Mouse (Mus musculus) midbrain, embryonic 13.5 days (tissue): ENCODE results near the gene Bcl11a. TPM values are rescaled to one million over a fixed set of nuclear protein-coding genes. Genes with fewer than 3 reads are reported as not detected.

ENCODE experiments used
- ATAC-seq: fragments of 200-750 bp; cut with Nextera tagmentation; 2 replicates; pipeline ENCODE4 v1.8.0; 2017; ENCODE audit warnings: mild to moderate bottlenecking, moderate TSS enrichment, moderate library complexity
- H3K27ac ChIP-seq: fragments of 300-500 bp; sonication (generic); 2 replicates; pipeline ENCODE4 v1.5.1; 2015; ENCODE audit warnings: inconsistent platforms, mild to moderate bottlenecking, moderate library complexity
- H3K27me3 ChIP-seq: fragments of 300-500 bp; sonication (generic); 2 replicates; pipeline ENCODE4 v1.6.1; 2015; ENCODE audit warnings: mild to moderate bottlenecking, inconsistent platforms
- H3K36me3 ChIP-seq: fragments of 300-500 bp; sonication (generic); 2 replicates; pipeline ENCODE4 v1.6.1; 2015; ENCODE audit warnings: mild to moderate bottlenecking, inconsistent platforms
- H3K4me1 ChIP-seq: fragments of 300-500 bp; sonication (generic); replicated peaks from 2 replicates; pipeline ENCODE4 v1.6.1; 2015; ENCODE audit warnings: inconsistent platforms
- H3K4me2 ChIP-seq: fragments of 300-500 bp; sonication (generic); replicated peaks from 2 replicates; pipeline ENCODE4 v1.6.1; 2015; ENCODE audit warnings: moderate library complexity, mild to moderate bottlenecking, inconsistent platforms
- H3K4me3 ChIP-seq: fragments of 300-500 bp; sonication (generic); replicated peaks from 2 replicates; pipeline ENCODE4 v1.5.1; 2015; ENCODE audit warnings: mild to moderate bottlenecking, inconsistent platforms
- H3K9ac ChIP-seq: fragments of 300-500 bp; sonication (generic); replicated peaks from 2 replicates; pipeline ENCODE4 v1.6.1; 2015; ENCODE audit warnings: mild to moderate bottlenecking, inconsistent platforms
- H3K9me3 ChIP-seq: fragments of 300-500 bp; sonication (generic); 2 replicates; pipeline ENCODE4 v1.6.1; 2016; ENCODE audit warnings: mild to moderate bottlenecking, inconsistent platforms
- WGBS: fragments of 180-500 bp; shearing (Covaris S2); methylation state at CpG from one replicate; pipeline ENCODE4 v1.1.7; 2015; 5-methylcytosine and 5-hydroxymethylcytosine counted together
- polyA plus RNA-seq: library from polyadenylated mRNA; unstranded; fragments of >200 nt; fragmentation: Nextera tagmentation; extraction: Ambion mirVana; gene quantifications from 2 replicates; pipeline ENCODE4 v1.2.1, GENCODE M21; 2015

Bcl11a gene
- polyA plus RNA-seq, 1 experiment from 2014 or later, result 102 TPM

DNA sequence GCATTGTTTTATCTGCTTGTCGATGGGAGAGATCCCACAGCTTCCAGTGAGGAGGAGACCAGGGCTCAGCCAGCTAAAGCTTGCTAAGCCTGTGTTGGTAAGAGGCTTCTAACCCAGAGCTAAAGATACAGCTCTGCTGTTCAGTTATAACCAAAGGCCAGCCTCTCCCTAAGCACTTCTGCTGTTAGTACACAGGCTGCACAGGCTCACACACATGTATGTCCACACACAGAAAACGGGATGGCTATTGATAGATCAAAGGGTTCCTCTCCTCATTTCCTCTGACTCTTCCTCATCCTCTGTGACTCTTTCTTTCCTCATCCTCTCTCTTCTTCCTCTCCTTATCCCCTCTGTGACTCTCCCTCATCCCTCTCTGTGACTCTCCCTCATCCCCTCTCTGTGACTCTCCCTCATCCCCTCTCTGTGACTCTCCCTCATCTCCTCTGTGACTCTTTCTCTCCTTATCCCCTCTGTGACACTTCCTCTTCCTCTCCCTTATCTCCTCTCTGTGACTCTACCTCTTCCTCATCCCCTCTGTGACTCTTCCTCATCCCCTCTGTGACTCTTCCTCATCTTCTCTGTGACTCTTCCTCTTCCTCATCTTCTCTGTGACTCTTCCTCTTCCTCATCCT, 96.4 kb downstream of the Bcl11a start:
- Histone ChIP-seq H3K9ac (no peak overlapping the region), H3K36me3 (peaks cover 9% of the 10 kb centered on the region), H3K27me3 (no peaks in the 10 kb centered on the region), H3K4me1 (no peaks in the 10 kb centered on the region; the same call in none of the 2 replicates), H3K4me2 (no peak overlapping the region), H3K27ac (no peak overlapping the region), H3K4me3 (no peak overlapping the region), H3K9me3 (no peaks in the 10 kb centered on the region)
- ATAC-seq, result no peak
- 83% methylated on average over 2 of the region's 2 CpGs for WGBS

DNA sequence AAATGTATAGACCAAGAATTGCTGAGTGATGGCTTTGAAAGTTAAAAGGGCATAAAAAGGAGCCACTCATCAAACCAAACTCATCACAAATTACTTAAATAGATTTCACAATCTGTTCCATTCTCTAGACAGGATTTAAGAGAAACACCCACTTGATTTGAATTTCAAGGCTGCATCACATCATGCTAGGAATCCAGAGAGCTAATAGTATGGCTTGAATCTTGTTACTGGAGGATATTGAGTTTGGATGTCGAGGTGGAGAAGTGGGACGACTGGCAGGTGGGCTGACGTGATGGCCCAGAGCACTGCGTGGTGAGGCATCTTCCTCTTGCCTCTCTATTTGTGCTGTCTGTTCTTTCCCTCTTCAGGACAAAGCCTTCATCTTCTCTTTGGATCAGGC, 99.6 kb downstream of the Bcl11a start:
- Histone ChIP-seq H3K27me3 (no peaks in the 10 kb centered on the region), H3K36me3 (peaks cover 7% of the 10 kb centered on the region), H3K4me1 (no peaks in the 10 kb centered on the region; the same call in 1 of the 2 replicates), H3K4me2 (no peak overlapping the region), H3K27ac (no peak overlapping the region), H3K9me3 (no peaks in the 10 kb centered on the region), H3K9ac (no peak overlapping the region), H3K4me3 (no peak overlapping the region)
- WGBS, result 94% methylated on average over 4 of the region's 4 CpGs
- ATAC-seq, result no peak

DNA sequence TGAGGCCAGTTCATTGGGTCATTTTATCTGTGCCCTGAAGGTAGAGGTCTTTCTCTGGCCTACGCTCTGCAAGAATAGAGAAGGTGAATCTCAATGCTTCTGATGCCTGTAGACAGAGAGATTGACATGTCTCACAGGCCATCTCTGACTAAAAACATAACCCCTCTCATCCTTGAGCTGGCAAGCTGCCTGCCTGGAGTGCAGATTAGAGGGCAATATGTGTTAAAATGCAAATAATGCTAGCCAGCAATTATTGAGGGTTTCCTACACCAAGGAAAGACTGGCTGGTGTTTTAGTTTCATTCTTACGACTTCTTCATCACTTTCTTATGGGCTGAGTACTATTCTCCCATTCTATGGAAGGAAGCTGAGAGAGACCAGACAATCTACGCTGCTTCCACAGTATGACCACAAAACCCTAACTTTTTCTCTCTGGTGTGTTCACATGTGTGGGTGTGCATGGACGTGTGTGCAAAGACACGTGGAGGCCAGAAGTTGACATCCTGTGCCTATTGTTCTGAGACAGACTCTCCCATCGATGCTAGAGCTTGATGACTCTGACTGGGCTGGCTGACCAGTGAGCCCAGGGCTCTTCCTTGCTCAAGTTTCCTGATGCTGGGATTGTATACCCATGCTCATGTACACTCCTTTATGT, 101.1 kb downstream of the Bcl11a start:
- H3K4me2 ChIP-seq, result no peak overlapping the region

DNA sequence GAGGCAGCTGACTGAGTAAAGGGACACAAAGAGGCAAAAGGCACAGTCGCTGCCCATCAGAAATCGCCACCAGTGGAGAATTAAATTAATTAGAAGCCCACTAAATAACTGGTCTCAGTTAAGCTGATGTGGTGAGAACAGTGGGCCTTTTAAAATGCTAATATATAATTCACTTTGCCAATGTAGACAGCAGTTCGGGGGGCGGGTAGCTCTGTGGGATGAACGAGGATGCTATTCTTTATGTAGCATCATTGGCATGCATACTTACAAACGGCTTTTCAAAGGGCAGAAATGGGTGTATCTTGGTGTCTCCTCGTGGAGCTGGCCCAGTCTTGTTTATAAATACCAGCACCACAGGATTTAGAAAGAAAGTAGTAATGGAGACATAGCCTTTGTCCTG, 102.2 kb downstream of the Bcl11a start:
- no peaks in the 10 kb centered on the region for H3K9me3 ChIP-seq
- no peak overlapping the region for H3K9ac ChIP-seq
- 30% methylated on average over 7 of the region's 7 CpGs for WGBS
- no peak for ATAC-seq
- no peak overlapping the region for H3K27ac ChIP-seq
- no peaks in the 10 kb centered on the region; the same call in 1 of the 2 replicates for H3K4me1 ChIP-seq
- H3K27me3 ChIP-seq, result no peaks in the 10 kb centered on the region
- H3K36me3 ChIP-seq, result no peaks in the 10 kb centered on the region
- no peak overlapping the region for H3K4me2 ChIP-seq
- H3K4me3 ChIP-seq, result no peak overlapping the region

More for the DNA sequence above, 101.1 kb downstream of the Bcl11a start:
- Histone ChIP-seq H3K4me1 (no peaks in the 10 kb centered on the region; the same call in 1 of the 2 replicates), H3K4me3 (no peak overlapping the region), H3K9me3 (no peaks in the 10 kb centered on the region), H3K36me3 (no peaks in the 10 kb centered on the region), H3K27ac (no peak overlapping the region), H3K9ac (no peak overlapping the region), H3K27me3 (no peaks in the 10 kb centered on the region)
- 91% methylated on average over 6 of the region's 6 CpGs for WGBS
- no peak for ATAC-seq

DNA sequence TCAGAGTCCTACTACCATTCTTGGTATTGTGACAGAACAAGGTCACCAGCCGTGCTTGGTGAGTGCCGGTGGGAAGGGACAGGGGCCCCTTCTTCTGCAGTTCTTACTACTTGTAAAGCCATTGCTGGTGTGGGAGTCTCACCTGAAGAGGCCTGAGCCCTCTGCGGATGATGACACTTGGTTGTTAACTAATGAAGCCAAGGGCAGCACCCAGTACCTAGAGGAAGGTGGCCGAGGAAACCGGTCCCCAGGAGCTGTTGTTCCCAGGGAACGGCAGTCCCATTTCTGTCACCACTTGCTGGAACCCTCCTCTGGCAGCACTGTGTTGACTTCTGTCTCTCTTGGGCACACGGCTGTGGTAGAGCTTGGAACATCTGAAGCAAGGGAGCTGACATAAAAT, 105.6 kb downstream of the Bcl11a start:
- Histone ChIP-seq H3K4me3 (no peak overlapping the region), H3K27me3 (no peaks in the 10 kb centered on the region), H3K36me3 (no peaks in the 10 kb centered on the region), H3K4me2 (no peak overlapping the region), H3K9me3 (no peaks in the 10 kb centered on the region), H3K4me1 (no peaks in the 10 kb centered on the region; the same call in 1 of the 2 replicates), H3K9ac (no peak overlapping the region), H3K27ac (no peak overlapping the region)
- 93% methylated on average over 7 of the region's 7 CpGs for WGBS
- no peak for ATAC-seq

DNA sequence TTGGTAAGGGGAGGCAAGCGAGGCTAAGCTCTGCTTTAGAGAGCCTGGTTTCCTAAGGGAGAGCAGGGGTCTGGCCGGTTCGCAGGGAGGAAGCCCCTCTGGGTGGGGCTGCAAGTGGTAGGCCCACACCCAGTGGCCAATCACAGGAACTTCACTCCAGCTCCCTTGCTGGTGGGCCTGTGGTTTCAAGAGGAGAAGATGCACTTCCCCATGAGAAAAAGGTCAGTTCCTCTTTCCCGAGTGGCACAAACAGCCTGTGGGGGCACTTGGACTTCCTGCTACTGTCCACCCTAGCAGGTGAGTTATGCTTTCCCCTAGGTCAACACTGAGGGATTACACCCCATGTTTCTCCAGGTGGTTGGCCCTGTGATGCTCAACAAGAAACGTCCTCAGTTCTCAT, 107.1 kb downstream of the Bcl11a start:
- Histone ChIP-seq H3K27ac (no peak overlapping the region), H3K27me3 (no peaks in the 10 kb centered on the region), H3K9ac (no peak overlapping the region), H3K4me2 (no peak overlapping the region), H3K4me3 (no peak overlapping the region), H3K4me1 (no peaks in the 10 kb centered on the region; the same call in 1 of the 2 replicates), H3K9me3 (no peaks in the 10 kb centered on the region), H3K36me3 (no peaks in the 10 kb centered on the region)
- ATAC-seq, result no peak
- 78% methylated on average over 5 of the region's 5 CpGs for WGBS

DNA sequence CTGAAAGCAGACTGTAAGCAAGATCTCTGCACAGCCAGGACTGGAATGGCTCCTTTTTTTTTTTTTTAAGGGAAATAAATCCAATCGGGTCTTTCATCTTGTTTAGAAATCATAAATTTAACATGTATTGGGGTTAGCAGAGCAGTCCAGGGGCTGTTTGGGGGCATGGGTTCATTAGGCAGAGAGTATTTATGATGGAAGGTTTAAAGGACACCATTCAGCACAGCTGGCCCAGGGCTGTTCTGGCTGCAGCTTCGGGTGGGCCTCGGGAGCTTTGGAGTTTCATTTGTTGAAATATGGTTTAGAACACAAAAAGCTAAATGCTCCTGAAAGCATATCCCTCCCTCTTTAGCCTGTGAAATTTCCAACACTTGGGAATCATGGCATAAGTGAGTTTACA, 112.6 kb downstream of the Bcl11a start:
- H3K4me1 ChIP-seq, result peaks cover 6% of the 10 kb centered on the region
- no peak for ATAC-seq
- H3K4me2 ChIP-seq, result no peak overlapping the region
- no peaks in the 10 kb centered on the region for H3K27me3 ChIP-seq
- no peak overlapping the region for H3K27ac ChIP-seq
- no peaks in the 10 kb centered on the region for H3K36me3 ChIP-seq
- H3K4me3 ChIP-seq, result no peak overlapping the region
- H3K9me3 ChIP-seq, result no peaks in the 10 kb centered on the region
- no peak overlapping the region for H3K9ac ChIP-seq
- 78% methylated on average over 3 of the region's 3 CpGs for whole genome bisulfite sequencing

DNA sequence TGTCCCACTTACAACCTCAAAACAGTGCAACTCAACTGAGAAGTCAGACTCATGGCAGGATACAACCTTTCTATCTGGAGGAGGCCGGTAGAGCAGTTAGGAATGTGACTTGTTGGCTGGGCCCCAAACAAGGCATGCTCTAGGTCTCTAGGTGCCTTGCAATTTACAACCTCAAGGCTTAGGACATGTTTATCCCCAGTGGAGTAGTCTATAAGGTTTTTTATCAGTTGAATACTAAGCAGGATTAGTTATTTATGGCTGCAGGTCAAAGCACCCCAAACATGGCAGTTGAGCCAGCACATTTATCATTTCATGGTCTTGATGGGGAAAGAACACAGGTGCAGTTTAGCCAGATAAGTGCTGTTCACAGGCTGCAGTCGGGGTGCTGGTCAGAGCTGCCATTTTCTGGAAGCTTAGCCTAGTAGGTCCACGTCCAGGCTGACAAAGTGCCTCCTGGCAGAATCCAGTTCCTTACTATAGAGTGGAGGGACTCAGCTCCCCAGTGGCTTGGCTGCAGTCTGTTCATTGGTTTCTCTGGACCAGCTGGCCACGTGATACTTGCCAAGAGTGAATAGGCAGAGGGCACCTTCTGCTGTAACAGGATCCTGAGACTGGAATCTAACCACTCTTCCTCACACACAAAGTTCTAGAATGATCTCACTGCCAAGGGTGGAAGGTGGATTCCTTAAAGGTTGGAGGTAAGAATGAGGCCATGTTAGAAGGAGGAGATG, 118.8 kb downstream of the Bcl11a start:
- Histone ChIP-seq H3K27ac (no peak overlapping the region), H3K27me3 (no peaks in the 10 kb centered on the region), H3K4me3 (no peak overlapping the region), H3K9me3 (no peaks in the 10 kb centered on the region), H3K4me1 (peaks cover 13% of the 10 kb centered on the region), H3K36me3 (no peaks in the 10 kb centered on the region), H3K4me2 (no peak overlapping the region), H3K9ac (no peak overlapping the region)
- peak; percentile 20; the same call in 1 of the 2 replicates for ATAC-seq
- 70% methylated on average over 4 of the region's 4 CpGs for WGBS

DNA sequence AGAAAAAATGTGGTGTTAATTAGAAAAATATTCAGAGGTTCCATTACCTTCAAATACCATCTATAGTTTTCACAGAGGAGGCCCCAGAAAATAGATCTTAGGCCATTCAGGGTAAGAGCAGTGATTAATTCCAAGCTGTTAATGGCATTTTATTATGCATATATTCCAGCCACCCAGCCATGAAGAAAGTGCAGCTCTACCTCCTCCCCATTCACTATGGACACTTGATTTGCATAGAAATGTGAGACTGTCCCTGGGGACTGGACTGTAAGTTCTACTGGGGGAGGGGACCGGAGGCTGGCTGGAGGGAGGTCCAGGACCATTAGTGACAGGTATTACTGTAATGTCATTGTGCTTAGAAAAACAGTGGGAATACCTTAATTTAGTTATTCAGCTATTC, 119.6 kb downstream of the Bcl11a start:
- no peak overlapping the region for H3K4me3 ChIP-seq
- peaks cover 17% of the 10 kb centered on the region for H3K4me1 ChIP-seq
- ATAC-seq, result 0 out of 2 replicates have a peak, but pooled peaks have one; percentile 34
- H3K27ac ChIP-seq, result no peak overlapping the region
- H3K27me3 ChIP-seq, result no peaks in the 10 kb centered on the region
- 50% methylated on average over 1 of the region's 1 CpGs for WGBS
- no peak overlapping the region for H3K4me2 ChIP-seq
- no peaks in the 10 kb centered on the region for H3K36me3 ChIP-seq
- no peaks in the 10 kb centered on the region for H3K9me3 ChIP-seq
- no peak overlapping the region for H3K9ac ChIP-seq

DNA sequence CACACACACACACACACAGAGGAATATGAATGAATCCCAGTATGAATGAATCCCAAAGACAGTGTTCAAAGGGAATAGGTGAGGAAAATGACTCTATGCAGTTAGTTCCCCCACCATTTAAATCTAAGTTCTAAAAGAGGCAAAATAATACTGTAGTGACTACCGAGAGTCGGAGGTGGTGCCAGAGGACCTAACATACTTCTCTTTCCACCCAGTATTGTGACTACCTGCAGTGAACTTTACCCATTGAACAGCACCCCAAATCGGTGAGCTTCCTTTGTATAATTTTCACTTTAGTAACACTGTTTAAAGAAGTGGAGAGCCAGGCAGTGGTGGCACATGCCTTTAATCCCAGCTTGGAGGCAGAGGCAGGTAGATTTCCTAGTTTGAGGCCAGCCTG, 121.7 kb downstream of the Bcl11a start:
- H3K4me1 ChIP-seq, result peaks cover 26% of the 10 kb centered on the region
- no peaks in the 10 kb centered on the region for H3K36me3 ChIP-seq
- no peak for ATAC-seq
- no peak overlapping the region for H3K9ac ChIP-seq
- no peak overlapping the region for H3K4me2 ChIP-seq
- H3K27me3 ChIP-seq, result 0 out of 2 replicates have a peak, but pooled peaks cover 7% of the 10 kb centered on the region
- H3K4me3 ChIP-seq, result no peak overlapping the region
- no peaks in the 10 kb centered on the region for H3K9me3 ChIP-seq
- WGBS, result 91% methylated on average over 3 of the region's 3 CpGs
- H3K27ac ChIP-seq, result no peak overlapping the region

DNA sequence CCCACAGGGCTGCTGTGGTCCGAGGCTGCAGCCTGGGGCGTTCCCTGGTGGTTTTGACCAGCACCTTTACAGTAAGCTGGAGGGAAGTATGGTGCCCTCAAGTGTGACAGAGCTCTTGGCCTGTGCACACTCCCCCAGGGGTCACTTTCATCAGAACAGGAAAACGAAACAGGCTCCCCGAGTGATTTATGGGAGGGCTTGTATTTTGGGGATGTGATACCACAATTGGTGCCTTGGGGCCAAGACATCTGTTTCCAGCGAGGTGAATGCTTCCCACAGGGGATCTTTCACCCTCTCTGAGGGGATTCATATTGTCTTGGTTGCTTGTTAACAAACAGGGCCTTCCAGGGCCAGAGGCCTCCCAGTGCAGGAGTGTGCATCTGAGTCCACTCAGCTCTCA, 122.5 kb downstream of the Bcl11a start:
- no peaks in the 10 kb centered on the region for H3K9me3 ChIP-seq
- H3K27me3 ChIP-seq, result 0 out of 2 replicates have a peak, but pooled peaks cover 7% of the 10 kb centered on the region
- H3K4me3 ChIP-seq, result no peak overlapping the region
- H3K36me3 ChIP-seq, result no peaks in the 10 kb centered on the region
- peaks cover 21% of the 10 kb centered on the region for H3K4me1 ChIP-seq
- no peak for ATAC-seq
- no peak overlapping the region for H3K27ac ChIP-seq
- H3K4me2 ChIP-seq, result no peak overlapping the region
- H3K9ac ChIP-seq, result no peak overlapping the region
- 85% methylated on average over 5 of the region's 5 CpGs for WGBS

DNA sequence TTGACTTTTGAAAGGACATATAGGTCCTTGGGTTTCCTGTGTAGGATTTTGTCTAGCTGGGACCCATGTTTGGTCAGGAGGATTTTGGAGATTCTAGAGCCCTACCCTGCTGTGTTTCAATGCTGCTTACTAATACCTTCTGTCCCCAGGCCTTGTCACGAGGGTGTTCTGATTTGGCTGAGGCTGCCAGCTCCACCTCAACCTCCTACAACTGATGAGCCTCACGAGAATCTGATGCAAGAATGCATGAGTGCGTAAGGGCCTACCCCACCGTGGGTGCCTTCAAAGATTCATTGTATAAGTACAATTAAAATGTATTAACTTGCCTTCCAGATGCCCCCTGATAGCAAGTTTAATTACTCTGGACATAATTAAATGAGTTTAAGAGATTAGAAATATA, 123.4 kb downstream of the Bcl11a start:
- H3K4me1 ChIP-seq, result peaks cover 20% of the 10 kb centered on the region
- no peak for ATAC-seq
- H3K27ac ChIP-seq, result no peak overlapping the region
- 0 out of 2 replicates have a peak, but pooled peaks cover 7% of the 10 kb centered on the region for H3K27me3 ChIP-seq
- no peak overlapping the region for H3K4me3 ChIP-seq
- H3K9ac ChIP-seq, result no peak overlapping the region
- H3K9me3 ChIP-seq, result no peaks in the 10 kb centered on the region
- no peaks in the 10 kb centered on the region for H3K36me3 ChIP-seq
- 70% methylated on average over 4 of the region's 4 CpGs for WGBS
- no peak overlapping the region for H3K4me2 ChIP-seq
